Mouse (Mus musculus) adrenal gland (tissue): ENCODE measurements around the gene Vmn1r199.
"Not testable (repeated sequence)": the region's sequence is repeated elsewhere in the genome, so short reads cannot be mapped to it uniquely, and the experiment has no call there.

ENCODE experiments used
- intact Hi-C: fragments of 180-260 bp; cut with DNase I; formaldehyde crosslinking; loops from one replicate; pipeline ENCODE4 v1.15.1; 2025
- long read RNA-seq, 2 experiments: library from polyadenylated mRNA; unstranded; transcript quantifications; one replicate each; pipeline ENCODE4 v2.0.0; 2020; ENCODE audit warnings: borderline replicate concordance in 1 of 2; ENCODE audit not compliant: insufficient replicate concordance in 1 of 2

Vmn1r199 gene
- long read RNA-seq, experiment 1 = 0 reads
- long read RNA-seq, experiment 2 = 0 reads

GRCm38 (mm10) chr13:22379518-22379917, at the start of gene Vmn1r199:
Gene Vmn1r199, plus strand, starts transcription at chr13:22379818.
- intact Hi-C loops = no loop called here

- intact Hi-C loops = no loop called here
Observed at GRCm38 (mm10) chr13:22333269-22333668, 46.3 kb upstream of the Vmn1r199 start.

GRCm38 (mm10) chr13:22335565-22335964, 44.1 kb upstream of the Vmn1r199 start:
- intact Hi-C loops = no loop called here

GRCm38 (mm10) chr13:22350064-22350463, 29.6 kb upstream of the Vmn1r199 start, which contains the start of gene Vmn1r198:
Gene Vmn1r198, plus strand, starts transcription at chr13:22350364.
- intact Hi-C loops = no loop called here

- intact Hi-C loops = no loop called here
Observed at GRCm38 (mm10) chr13:22350813-22351212, 28.8 kb upstream of the Vmn1r199 start.

GRCm38 (mm10) chr13:22381128-22381527, 1.5 kb downstream of the Vmn1r199 start:
- intact Hi-C loops = not testable (repeated sequence)

- intact Hi-C loops = no loop called here
Observed at GRCm38 (mm10) chr13:22383401-22383800, 3.8 kb downstream of the Vmn1r199 start.

- intact Hi-C loops = no loop called here
Observed at GRCm38 (mm10) chr13:22387050-22387449, 7.4 kb downstream of the Vmn1r199 start.

- intact Hi-C loops = no loop called here
Observed at GRCm38 (mm10) chr13:22390073-22390472, 10.5 kb downstream of the Vmn1r199 start, which contains the start of gene Vmn1r200. Gene Vmn1r200, plus strand, starts transcription at chr13:22390373.

- intact Hi-C loops = no loop called here
Observed at GRCm38 (mm10) chr13:22402978-22403377, 23.4 kb downstream of the Vmn1r199 start.
